26 mouse cellular contexts compared by ENCODE assay signal in genomic region chr5:128112518-128112917, GRCm38 (mm10).
DNase-seq lines count a peak whose midpoint lies in the region; ATAC-seq and TF ChIP-seq lines count a peak whose summit lies in the region.
"Had no signal": no experiment of that assay in that cellular context is flagged by ENCODE, and none has a peak within 500 bp of the region (broad histone marks: within the 10 kb centered on the region; RNA-seq: fewer than 3 reads in every experiment).

No protein-coding gene starts in this region.

- TF ChIP-seq EP300 in liver, embryonic 14.5 days (IDR thresholded peaks at IDR 0.05; ENCODE audit: low read depth): no peak

- H3K4me3 ChIP-seq in liver, embryonic 14.5 days (ENCODE audit: insufficient read depth in 1 of 2, low read depth in 2 of 2, low read length in 2 of 2): no peak overlapping the region
- H3K4me3 ChIP-seq in testis, adult 2 months (ENCODE audit: control insufficient read depth, low read depth, low read length): no peak overlapping the region
- no peak overlapping the region for H3K4me3 ChIP-seq in gastrocnemius, adult 2 months
- H3K4me3 ChIP-seq: embryonic facial prominence, embryonic 12.5 days; forebrain, embryonic 15.5 days; heart, embryonic 10.5 days; heart, embryonic 15.5 days; limb, embryonic 10.5 days; limb, embryonic 15.5 days; midbrain, embryonic 10.5 days; neural tube, embryonic 13.5 days had no signal

- WGBS in liver, embryonic 14.5 days (ENCODE audit: insufficient replicate concordance): 78% methylated on average over 3 of the region's 3 CpGs

- ATAC-seq in liver, embryonic 14.5 days (ENCODE audit: insufficient read depth): no peak
- ATAC-seq: forebrain, embryonic 15.5 days; intestine, embryonic 16.5 days; midbrain, embryonic 16.5 days had no signal

- no peaks in the 10 kb centered on the region for H3K27me3 ChIP-seq in liver, embryonic 14.5 days (ENCODE audit: control insufficient read depth, insufficient read depth, low read length)
- H3K27me3 ChIP-seq in testis, adult 2 months (ENCODE audit: control insufficient read depth, insufficient read depth, low read length): no peaks in the 10 kb centered on the region
- H3K27me3 ChIP-seq: embryonic facial prominence, embryonic 12.5 days; forebrain, embryonic 15.5 days; heart, embryonic 15.5 days; limb, embryonic 15.5 days; neural tube, embryonic 13.5 days had no signal

- peak; percentile 18 for DNase-seq in heart, adult 11 months
- DNase-seq in heart, adult 8-10 months (ENCODE audit: low spot score): no peak
- DNase-seq in liver, embryonic 14.5 days (ENCODE audit: low read depth in 3 of 3, low spot score in 3 of 3): no peak
- DNase-seq in liver: no peak
- no peak for DNase-seq in testis, postnatal 14 days (ENCODE audit: low spot score)
- DNase-seq in cerebellum, adult 8-10 months: no peak
- no peak for DNase-seq in gastrocnemius, adult 2 months
- DNase-seq: adrenal gland, adult 8-10 months; cerebellum, adult 11 months; cerebellum, adult 9-11 months; embryo, embryonic 11 days; gastrocnemius, postnatal 10 days; kidney, adult 8-10 months; kidney, postnatal 14 days; right cerebral cortex, postnatal 4 days had no signal

- no peaks in the 10 kb centered on the region for H3K4me1 ChIP-seq in liver, embryonic 14.5 days (replicated peaks; ENCODE audit: control insufficient read depth in 2 of 2, insufficient read depth in 2 of 2, low read length in 1 of 2)
- no peaks in the 10 kb centered on the region for H3K4me1 ChIP-seq in testis, adult 2 months (ENCODE audit: control insufficient read depth, insufficient read depth, low read length)
- H3K4me1 ChIP-seq: embryonic facial prominence, embryonic 12.5 days; heart, embryonic 10.5 days; heart, embryonic 15.5 days; limb, embryonic 10.5 days; limb, embryonic 15.5 days; midbrain, embryonic 10.5 days; neural tube, embryonic 13.5 days had no signal

- no peaks in the 10 kb centered on the region; the same call in 1 of the 2 replicates for H3K9me3 ChIP-seq in liver, embryonic 14.5 days (ENCODE audit: control insufficient read depth, low read length)
- H3K9me3 ChIP-seq: heart, embryonic 15.5 days; limb, embryonic 10.5 days; limb, embryonic 15.5 days; neural tube, embryonic 13.5 days had no signal

- peak; percentile 7; the same call in 1 of the 2 replicates for TF ChIP-seq CTCF in liver, embryonic 14.5 days (IDR thresholded peaks at IDR 0.05; ENCODE audit: low read depth)
- peak; percentile 22; the same call in 1 of the 2 replicates for TF ChIP-seq CTCF in testis, adult 2 months (IDR thresholded peaks at IDR 0.05; ENCODE audit: control insufficient read depth, insufficient read depth, insufficient replicate concordance, low read depth, low read length)
- TF ChIP-seq CTCF in gastrocnemius, adult 2 months (IDR thresholded peaks at IDR 0.05): no peak

- no peak overlapping the region for H3K4me2 ChIP-seq in liver, embryonic 14.5 days (ENCODE audit: low read depth)
- H3K4me2 ChIP-seq: embryonic facial prominence, embryonic 12.5 days; forebrain, embryonic 15.5 days; heart, embryonic 15.5 days; limb, embryonic 15.5 days; neural tube, embryonic 13.5 days had no signal

- H3K9ac ChIP-seq in liver, embryonic 14.5 days (replicated peaks): no peak overlapping the region
- H3K9ac ChIP-seq: embryonic facial prominence, embryonic 12.5 days; forebrain, embryonic 15.5 days; heart, embryonic 15.5 days; limb, embryonic 15.5 days; neural tube, embryonic 13.5 days had no signal

- intact Hi-C loops in gastrocnemius, adult 2 months (cut with DNase I): no loop called here

- H3K36me3 ChIP-seq in liver, embryonic 14.5 days (replicated peaks; ENCODE audit: control insufficient read depth, insufficient read depth, low read depth): no peaks in the 10 kb centered on the region
- H3K36me3 ChIP-seq in testis, adult 2 months (ENCODE audit: control insufficient read depth, insufficient read depth, low read length): no peaks in the 10 kb centered on the region
- H3K36me3 ChIP-seq: embryonic facial prominence, embryonic 12.5 days; forebrain, embryonic 15.5 days; heart, embryonic 10.5 days; heart, embryonic 15.5 days; limb, embryonic 10.5 days; limb, embryonic 15.5 days; midbrain, embryonic 10.5 days; neural tube, embryonic 13.5 days had no signal

- no peak overlapping the region for H3K27ac ChIP-seq in liver, embryonic 14.5 days
- H3K27ac ChIP-seq in testis, adult 2 months (ENCODE audit: control insufficient read depth, insufficient read depth, low read depth, low read length): no peak overlapping the region
- no peak overlapping the region for H3K27ac ChIP-seq in gastrocnemius, adult 2 months
- H3K27ac ChIP-seq: embryonic facial prominence, embryonic 12.5 days; heart, embryonic 10.5 days; heart, embryonic 15.5 days; limb, embryonic 10.5 days; limb, embryonic 15.5 days; midbrain, embryonic 10.5 days; neural tube, embryonic 13.5 days had no signal

- no peak for TF ChIP-seq POLR2A in testis, adult 2 months (IDR thresholded peaks at IDR 0.05; ENCODE audit: control insufficient read depth, low read depth, low read length)
